Mouse (Mus musculus) thymus, adult 2 months (tissue): ENCODE data around the gene Kcnk18.

ENCODE experiments used
- CTCF ChIP-seq: fragments of 200-500 bp; IDR thresholded peaks from 2 replicates; pipeline ENCODE4 v1.5.1; 2012; ENCODE audit warnings: mild to moderate bottlenecking, control low read depth, low read length, moderate library complexity, borderline replicate concordance; ENCODE audit not compliant: control insufficient read depth, poor library complexity, insufficient read depth; ENCODE audit errors: extremely low read depth
- POLR2A ChIP-seq: fragments of 200-500 bp; IDR thresholded peaks from 2 replicates; pipeline ENCODE4 v1.6.1; 2012; ENCODE audit warnings: mild to moderate bottlenecking, low read length, control low read depth, moderate library complexity; ENCODE audit not compliant: control insufficient read depth, poor library complexity, insufficient read depth; ENCODE audit errors: extremely low read depth

- TF ChIP-seq POLR2A (no peak), CTCF (no peak)
Measured at GRCm38 (mm10) chr19:59282001-59282400, 63.0 kb downstream of the Kcnk18 start.
